Mouse (Mus musculus): Measurements from ENCODE around the gene Tmem81. TPM values are rescaled to one million over a fixed set of nuclear protein-coding genes. Genes with fewer than 3 reads are reported as not detected.

Gene Tmem81
- total and polyA plus RNA-seq, 2 experiments from 2014 or later, result 0.38 to 0.81 TPM

GRCm38 (mm10) chr1:132481619-132482018 is 24.4 kb upstream of the Tmem81 start:
- no peaks in the 10 kb centered on the region for H3K27me3 ChIP-seq (ENCODE audit: insufficient read depth, low read length)
- H3K27ac ChIP-seq (ENCODE audit: low read depth, low read length), result no peak overlapping the region
- H3K9ac ChIP-seq (replicated peaks; ENCODE audit: low read length, poor library complexity, severe bottlenecking), result no peak overlapping the region
- ATAC-seq (ENCODE audit: low FRiP score), result no peak
- no peak overlapping the region for H3K4me2 ChIP-seq (ENCODE audit: low read depth, low read length, poor library complexity, severe bottlenecking)
- no peak for TF ChIP-seq CTCF (IDR thresholded peaks at IDR 0.05)
- no peak overlapping the region for H3K4me3 ChIP-seq (ENCODE audit: low read depth, low read length)
- DNase-seq (ENCODE audit: low spot score), result no peak
- H3K36me3 ChIP-seq (ENCODE audit: insufficient read depth, low read length), result no peaks in the 10 kb centered on the region
- no peaks in the 10 kb centered on the region for H3K9me3 ChIP-seq (ENCODE audit: low read length)
- H3K4me1 ChIP-seq (ENCODE audit: insufficient read depth, low read length), result no peaks in the 10 kb centered on the region
- 88% methylated on average over 2 of the region's 2 CpGs for WGBS

GRCm38 (mm10) chr1:132483234-132483633 is 22.8 kb upstream of the Tmem81 start:
- Histone ChIP-seq H3K27ac (ENCODE audit: low read depth, low read length) (no peak overlapping the region), H3K4me1 (ENCODE audit: insufficient read depth, low read length) (no peaks in the 10 kb centered on the region), H3K27me3 (ENCODE audit: insufficient read depth, low read length) (no peaks in the 10 kb centered on the region), H3K9ac (replicated peaks; ENCODE audit: low read length, poor library complexity, severe bottlenecking) (no peak overlapping the region), H3K36me3 (ENCODE audit: insufficient read depth, low read length) (peaks cover 5% of the 10 kb centered on the region; the same call in 1 of the 2 replicates), H3K4me2 (ENCODE audit: low read depth, low read length, poor library complexity, severe bottlenecking) (no peak overlapping the region), H3K4me3 (ENCODE audit: low read depth, low read length) (no peak overlapping the region), H3K9me3 (ENCODE audit: low read length) (no peaks in the 10 kb centered on the region)
- 92% methylated on average over 3 of the region's 3 CpGs for WGBS
- ATAC-seq (ENCODE audit: low FRiP score) (no peak), DNase-seq (ENCODE audit: low spot score) (no peak)
- no peak for TF ChIP-seq CTCF (IDR thresholded peaks at IDR 0.05)

GRCm38 (mm10) chr1:132483759-132484158 is 22.3 kb upstream of the Tmem81 start:
- Histone ChIP-seq H3K4me3 (ENCODE audit: low read depth, low read length) (no peak overlapping the region), H3K4me2 (ENCODE audit: low read depth, low read length, poor library complexity, severe bottlenecking) (no peak overlapping the region), H3K27me3 (ENCODE audit: insufficient read depth, low read length) (no peaks in the 10 kb centered on the region), H3K9me3 (ENCODE audit: low read length) (no peaks in the 10 kb centered on the region), H3K9ac (replicated peaks; ENCODE audit: low read length, poor library complexity, severe bottlenecking) (no peak overlapping the region), H3K4me1 (ENCODE audit: insufficient read depth, low read length) (no peaks in the 10 kb centered on the region), H3K27ac (ENCODE audit: low read depth, low read length) (no peak overlapping the region), H3K36me3 (ENCODE audit: insufficient read depth, low read length) (peaks cover 6% of the 10 kb centered on the region; the same call in 1 of the 2 replicates)
- 88% methylated on average over 6 of the region's 6 CpGs for WGBS
- DNase-seq (ENCODE audit: low spot score), result no peak
- TF ChIP-seq CTCF (IDR thresholded peaks at IDR 0.05), result no peak
- ATAC-seq (ENCODE audit: low FRiP score), result no peak

- TF ChIP-seq CTCF (IDR thresholded peaks at IDR 0.05), result no peak
- DNase-seq (ENCODE audit: low spot score) (no peak), ATAC-seq (ENCODE audit: low FRiP score) (no peak)
- Histone ChIP-seq H3K4me3 (ENCODE audit: low read depth, low read length) (no peak overlapping the region), H3K4me1 (ENCODE audit: insufficient read depth, low read length) (no peaks in the 10 kb centered on the region), H3K27ac (ENCODE audit: low read depth, low read length) (no peak overlapping the region), H3K9me3 (ENCODE audit: low read length) (no peaks in the 10 kb centered on the region), H3K4me2 (ENCODE audit: low read depth, low read length, poor library complexity, severe bottlenecking) (no peak overlapping the region), H3K36me3 (ENCODE audit: insufficient read depth, low read length) (peaks cover 57% of the 10 kb centered on the region), H3K9ac (replicated peaks; ENCODE audit: low read length, poor library complexity, severe bottlenecking) (no peak overlapping the region), H3K27me3 (ENCODE audit: insufficient read depth, low read length) (no peaks in the 10 kb centered on the region)
- 98% methylated on average over 2 of the region's 2 CpGs for WGBS
Measured at GRCm38 (mm10) chr1:132500535-132500934, 5.5 kb upstream of the Tmem81 start.

- H3K9me3 ChIP-seq (ENCODE audit: low read length), result no peaks in the 10 kb centered on the region
- WGBS, result 72% methylated on average over 5 of the region's 5 CpGs
- H3K27me3 ChIP-seq (ENCODE audit: insufficient read depth, low read length), result no peaks in the 10 kb centered on the region
- no peak for TF ChIP-seq CTCF (IDR thresholded peaks at IDR 0.05)
- H3K27ac ChIP-seq (ENCODE audit: low read depth, low read length), result no peak overlapping the region
- no peaks in the 10 kb centered on the region for H3K4me1 ChIP-seq (ENCODE audit: insufficient read depth, low read length)
- H3K4me3 ChIP-seq (ENCODE audit: low read depth, low read length), result no peak overlapping the region
- DNase-seq (ENCODE audit: low spot score), result peak; percentile 22
- H3K9ac ChIP-seq (replicated peaks; ENCODE audit: low read length, poor library complexity, severe bottlenecking), result no peak overlapping the region
- no peak for ATAC-seq (ENCODE audit: low FRiP score)
- peaks cover 39% of the 10 kb centered on the region for H3K36me3 ChIP-seq (ENCODE audit: insufficient read depth, low read length)
- H3K4me2 ChIP-seq (ENCODE audit: low read depth, low read length, poor library complexity, severe bottlenecking), result no peak overlapping the region
Measured at GRCm38 (mm10) chr1:132505155-132505554, 875 bp upstream of the Tmem81 start.

GRCm38 (mm10) chr1:132506656-132507055 is 626 bp downstream of the Tmem81 start:
- Histone ChIP-seq H3K27ac (ENCODE audit: low read depth, low read length) (no peak overlapping the region), H3K4me2 (ENCODE audit: low read depth, low read length, poor library complexity, severe bottlenecking) (no peak overlapping the region), H3K4me1 (ENCODE audit: insufficient read depth, low read length) (no peaks in the 10 kb centered on the region), H3K4me3 (ENCODE audit: low read depth, low read length) (no peak overlapping the region), H3K9me3 (ENCODE audit: low read length) (no peaks in the 10 kb centered on the region), H3K36me3 (ENCODE audit: insufficient read depth, low read length) (peaks cover 28% of the 10 kb centered on the region), H3K27me3 (ENCODE audit: insufficient read depth, low read length) (no peaks in the 10 kb centered on the region), H3K9ac (replicated peaks; ENCODE audit: low read length, poor library complexity, severe bottlenecking) (no peak overlapping the region)
- TF ChIP-seq CTCF (IDR thresholded peaks at IDR 0.05), result no peak
- DNase-seq (ENCODE audit: low spot score) (no peak), ATAC-seq (ENCODE audit: low FRiP score) (no peak)
- 94% methylated on average over 7 of the region's 7 CpGs for WGBS
